Mouse (Mus musculus) bone marrow, adult 2 months (tissue): Measurements from ENCODE around the gene Slc35e3. TPM values are rescaled to one million over a fixed set of nuclear protein-coding genes. Genes with fewer than 3 reads are reported as not detected.

Source experiments
- H3K27ac ChIP-seq: fragments of 200-500 bp; 2 replicates; pipeline ENCODE4 v1.5.1; 2012; ENCODE audit warnings: low read depth, mild to moderate bottlenecking, control low read depth, inconsistent platforms, low read length; ENCODE audit not compliant: control insufficient read depth, poor library complexity, insufficient read depth
- H3K4me1 ChIP-seq: fragments of 200-500 bp; 2 replicates; pipeline ENCODE4 v1.6.1; 2011; ENCODE audit warnings: low read length; ENCODE audit not compliant: control insufficient read depth, insufficient read depth
- H3K4me3 ChIP-seq: fragments of 200-500 bp; replicated peaks from 2 replicates; pipeline ENCODE3; 2011; ENCODE audit warnings: mild to moderate bottlenecking, low read depth, low read length, control low read depth; ENCODE audit not compliant: control insufficient read depth
- CTCF ChIP-seq: fragments of 200-500 bp; IDR thresholded peaks from 2 replicates; pipeline ENCODE4 v1.5.1; 2011; ENCODE audit warnings: low read length, control low read depth; ENCODE audit not compliant: control insufficient read depth, insufficient read depth
- POLR2A ChIP-seq: fragments of 200-500 bp; IDR thresholded peaks from 2 replicates; pipeline ENCODE4 v1.6.1; 2011; ENCODE audit warnings: low read depth, mild to moderate bottlenecking, control low read depth, low read length, borderline replicate concordance; ENCODE audit not compliant: control insufficient read depth
- WGBS: fragments of 180-500 bp; shearing (Covaris S2); methylation state at CpG from one replicate; pipeline ENCODE4 v1.1.7; 2018; 5-methylcytosine and 5-hydroxymethylcytosine counted together
- polyA plus RNA-seq: library from polyadenylated mRNA; stranded (reverse); fragments of >200 nt; gene quantifications from 2 replicates; pipeline ENCODE4 v1.2.4, GENCODE M21; 2011; ENCODE audit warnings: low replicate concordance; ENCODE audit not compliant: missing spikeins, insufficient read depth, insufficient read length

The Slc35e3 gene
- polyA plus RNA-seq, 1 experiment, result 8.3 TPM

DNA sequence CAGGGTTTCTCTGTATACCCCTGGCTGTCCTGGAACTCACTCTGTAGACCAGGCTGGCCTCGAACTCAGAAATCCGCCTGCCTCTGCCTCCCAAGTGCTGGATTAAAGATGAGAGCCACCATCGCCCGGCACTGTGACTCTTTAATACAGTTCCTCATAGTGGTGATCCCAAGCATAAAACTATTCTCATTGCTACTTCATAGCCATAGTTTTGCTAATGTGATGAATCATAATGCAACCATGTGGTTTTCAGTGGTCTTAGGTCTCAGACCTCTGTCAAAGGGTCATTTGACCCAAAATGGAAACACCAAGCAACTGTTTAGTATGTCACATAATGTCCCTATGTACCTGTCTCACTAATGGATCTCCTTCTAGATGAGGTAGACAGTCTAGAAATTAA, 50.6 kb downstream of the Slc35e3 start:
- Histone ChIP-seq H3K27ac (no peak overlapping the region), H3K4me3 (no peak overlapping the region), H3K4me1 (no peaks in the 10 kb centered on the region; the same call in 1 of the 2 replicates)
- WGBS, result 92% methylated on average over 4 of the region's 4 CpGs
- TF ChIP-seq CTCF (no peak), POLR2A (no peak)

GRCm38 (mm10) chr10:117695027-117695426, 51.1 kb downstream of the Slc35e3 start:
- 94% methylated on average over 4 of the region's 4 CpGs for WGBS
- TF ChIP-seq CTCF (no peak), POLR2A (no peak)
- Histone ChIP-seq H3K27ac (no peak overlapping the region), H3K4me3 (no peak overlapping the region), H3K4me1 (no peaks in the 10 kb centered on the region; the same call in 1 of the 2 replicates)

GRCm38 (mm10) chr10:117694255-117694953, 51.8 kb downstream of the Slc35e3 start:
- no peaks in the 10 kb centered on the region; the same call in 1 of the 2 replicates for H3K4me1 ChIP-seq
- no peak overlapping the region for H3K4me3 ChIP-seq
- H3K27ac ChIP-seq, result no peak overlapping the region
- TF ChIP-seq POLR2A (no peak), CTCF (no peak)
- 92% methylated on average over 6 of the region's 6 CpGs for WGBS

- TF ChIP-seq POLR2A, result no peak
- TF ChIP-seq CTCF, result no peak
- Histone ChIP-seq H3K4me1 (no peaks in the 10 kb centered on the region; the same call in 1 of the 2 replicates), H3K27ac (no peak overlapping the region), H3K4me3 (no peak overlapping the region)
- WGBS, result 90% methylated on average over 5 of the region's 5 CpGs
Observed at GRCm38 (mm10) chr10:117692953-117693352, 53.2 kb downstream of the Slc35e3 start.

DNA sequence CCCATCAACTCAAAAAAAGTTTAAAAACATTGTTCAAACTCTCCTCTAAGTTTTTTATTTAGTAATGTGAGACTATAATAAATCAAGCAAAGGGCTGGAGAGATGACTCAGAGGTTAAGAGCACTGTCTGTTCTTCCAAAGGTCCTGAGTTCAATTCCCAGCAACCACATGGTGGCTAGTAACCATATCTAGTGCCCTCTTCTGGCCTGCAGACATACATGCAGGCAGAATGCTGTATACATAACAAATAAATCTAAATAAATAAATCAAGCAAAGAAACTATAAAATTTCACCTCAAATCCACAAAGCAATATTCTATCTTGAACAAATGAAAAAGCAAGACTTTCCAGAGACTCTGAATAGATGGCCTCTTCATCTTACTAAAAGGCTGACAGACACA, 54.0 kb downstream of the Slc35e3 start:
- Histone ChIP-seq H3K27ac (no peak overlapping the region), H3K4me1 (no peaks in the 10 kb centered on the region; the same call in 1 of the 2 replicates), H3K4me3 (no peak overlapping the region)
- TF ChIP-seq CTCF (no peak), POLR2A (no peak)

DNA sequence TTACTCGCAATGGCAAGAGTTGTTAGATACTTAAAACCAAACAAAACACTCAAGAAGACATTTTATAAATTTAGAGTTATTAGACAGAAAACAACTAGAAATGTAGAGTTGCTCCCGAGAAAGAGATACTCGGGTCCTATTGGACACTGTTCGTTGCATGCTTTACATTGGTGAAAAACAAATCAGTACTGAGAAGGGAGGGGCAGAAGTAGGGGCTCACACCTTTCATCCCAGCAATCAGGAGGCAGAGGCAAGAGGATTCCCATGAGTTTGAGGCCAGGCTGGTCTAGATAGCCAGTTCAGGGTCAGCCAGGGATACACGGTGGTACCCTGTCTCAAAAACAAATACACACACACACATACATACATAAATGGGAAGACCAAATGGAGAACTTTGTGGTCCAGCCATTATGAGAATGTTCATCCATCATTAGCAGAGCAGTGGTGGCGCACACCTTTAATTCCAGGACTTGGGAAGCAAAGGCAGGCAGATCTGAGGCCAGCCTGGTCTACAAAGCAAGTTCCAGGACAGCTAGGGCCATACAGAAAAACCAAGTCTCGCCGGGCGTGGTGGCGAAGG, 54.7 kb downstream of the Slc35e3 start:
- Histone ChIP-seq H3K4me1 (no peaks in the 10 kb centered on the region; the same call in 1 of the 2 replicates), H3K4me3 (no peak overlapping the region), H3K27ac (no peak overlapping the region)
- 93% methylated on average over 10 of the region's 10 CpGs for WGBS
- TF ChIP-seq POLR2A (no peak), CTCF (no peak)

- whole genome bisulfite sequencing, result 93% methylated on average over 3 of the region's 3 CpGs
- no peak overlapping the region for H3K4me3 ChIP-seq
- TF ChIP-seq POLR2A (no peak), CTCF (no peak)
- no peak overlapping the region for H3K27ac ChIP-seq
- H3K4me1 ChIP-seq, result no peaks in the 10 kb centered on the region; the same call in 1 of the 2 replicates
Observed at GRCm38 (mm10) chr10:117690770-117691296, 55.3 kb downstream of the Slc35e3 start.

- no peak overlapping the region for H3K4me3 ChIP-seq
- no peaks in the 10 kb centered on the region; the same call in 1 of the 2 replicates for H3K4me1 ChIP-seq
- no peak overlapping the region for H3K27ac ChIP-seq
- WGBS, result 89% methylated on average over 2 of the region's 2 CpGs
- TF ChIP-seq CTCF, result no peak
- TF ChIP-seq POLR2A, result no peak
Observed at GRCm38 (mm10) chr10:117690101-117690352, 56.1 kb downstream of the Slc35e3 start.
